Mouse (Mus musculus) cerebellum, adult 9-11 months (tissue): ENCODE data around the gene Mroh7.
"Not testable (repeated sequence)": the region's sequence is repeated elsewhere in the genome, so short reads cannot be mapped to it uniquely, and the experiment has no call there.

ENCODE experiments used
- DNase-seq: peaks from one replicate; pipeline ENCODE4 v3.0.0; 2022

Mroh7 gene

DNA sequence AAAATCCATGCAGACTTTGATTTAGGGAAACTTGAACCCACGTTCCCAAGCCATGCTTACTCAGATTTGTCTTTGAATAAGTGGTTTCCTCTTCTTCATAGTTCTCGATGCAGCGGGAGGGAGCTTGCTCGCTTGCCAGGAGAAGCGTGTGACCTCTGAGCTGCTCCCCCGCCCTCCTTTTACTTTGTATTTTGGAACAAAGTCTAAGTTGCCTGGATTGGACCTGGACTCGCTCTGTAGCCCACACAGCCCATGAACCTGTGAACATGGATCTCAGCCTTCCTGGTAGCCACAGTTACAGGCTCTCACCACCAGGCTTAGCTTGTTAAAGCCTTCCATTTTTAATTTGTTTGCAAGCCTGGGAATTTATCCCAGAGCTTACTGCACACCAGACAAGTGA is at the start of gene Mroh7:
Mroh7 (minus strand) TSS at position 112 of the 400 bp plus-strand sequence.
- no peak for DNase-seq

DNA sequence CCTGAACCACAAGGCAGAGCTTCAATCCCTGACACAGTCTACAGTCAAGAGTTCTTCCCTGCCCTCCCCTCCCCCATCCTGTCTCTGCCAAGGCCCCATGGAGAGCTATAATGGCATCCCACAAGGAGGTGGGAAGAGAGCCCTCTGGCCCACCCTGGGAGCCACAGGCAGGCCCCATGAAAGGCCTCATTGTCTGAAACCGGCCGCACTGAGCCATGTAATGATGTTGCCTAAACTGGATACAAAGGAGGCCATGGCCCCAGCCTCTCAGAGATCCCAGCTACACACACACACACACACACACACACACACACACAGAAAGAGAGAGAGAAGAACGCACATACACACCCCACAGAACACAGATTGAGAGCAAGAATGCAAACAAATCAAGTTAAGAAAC is 49.3 kb upstream of the Mroh7 start:
- peak; percentile 35 for DNase-seq

GRCm38 (mm10) chr4:106778116-106778788 is 47.5 kb upstream of the Mroh7 start:
- peak; percentile 93 for DNase-seq

DNA sequence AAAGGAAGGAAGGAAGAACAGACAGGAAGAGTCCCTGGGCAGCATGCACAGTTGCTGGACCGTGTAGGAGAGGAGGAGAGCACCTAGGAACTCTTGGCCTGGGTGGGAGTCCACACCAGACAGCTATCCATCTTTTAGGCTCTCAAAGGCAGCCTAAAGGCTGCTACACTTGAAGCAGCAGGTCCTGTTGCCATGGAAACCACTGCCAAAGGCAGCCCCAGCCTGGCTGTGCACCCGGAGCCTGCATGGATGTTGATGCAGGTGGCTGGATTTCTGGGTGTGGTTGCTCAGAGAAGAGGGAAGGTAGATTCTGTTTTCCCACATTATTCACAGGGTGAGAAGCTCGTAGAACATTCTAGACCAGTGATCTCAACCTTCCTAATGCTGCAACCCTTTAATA is 46.3 kb upstream of the Mroh7 start:
- peak; percentile 35 for DNase-seq

- not testable (repeated sequence) for DNase-seq
Measured at GRCm38 (mm10) chr4:106775767-106776166, 45.0 kb upstream of the Mroh7 start.

DNA sequence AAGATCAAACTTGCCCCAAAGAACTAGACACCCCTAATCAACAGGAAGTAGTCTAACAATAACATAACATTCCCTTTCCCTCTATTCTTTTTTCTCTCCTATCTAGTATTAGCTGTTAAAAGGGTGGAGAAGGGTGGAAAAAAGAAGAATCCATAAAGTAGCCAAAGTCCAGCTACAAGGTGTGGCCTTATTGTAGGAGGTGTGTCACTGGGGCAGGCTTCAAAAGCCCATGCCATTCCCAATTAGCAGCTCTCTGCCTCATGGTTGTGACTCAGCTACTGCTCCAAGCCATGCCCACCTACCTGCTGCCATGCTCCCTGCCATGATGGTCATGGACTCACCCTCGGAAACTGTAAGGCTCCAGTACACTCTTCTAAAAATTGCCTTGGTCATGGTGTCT is 41.8 kb upstream of the Mroh7 start:
- DNase-seq: no peak

DNA sequence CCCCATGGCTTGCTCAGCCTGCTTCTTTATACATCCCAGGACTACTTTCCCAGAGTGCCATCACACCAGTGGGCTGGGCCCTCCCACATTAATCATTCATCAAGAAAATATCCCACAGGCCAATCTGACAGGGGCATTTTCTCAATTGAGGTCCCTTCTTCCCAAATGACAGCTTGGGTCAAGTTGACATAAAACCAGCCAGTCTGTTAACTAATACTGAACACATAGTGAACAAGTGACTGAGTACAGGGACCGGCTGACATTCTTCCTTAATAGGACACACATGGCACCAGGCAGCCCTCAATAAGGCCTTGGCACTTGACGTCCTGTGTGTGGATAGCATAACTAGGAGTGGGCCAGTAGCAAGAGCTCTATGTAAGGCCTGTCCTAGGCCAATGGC is 38.6 kb upstream of the Mroh7 start:
- DNase-seq: no peak

GRCm38 (mm10) chr4:106764166-106764565 is 33.4 kb upstream of the Mroh7 start:
- no peak for DNase-seq

- DNase-seq: no peak
Measured at GRCm38 (mm10) chr4:106751726-106752125, 21.0 kb upstream of the Mroh7 start.

GRCm38 (mm10) chr4:106749699-106750098 is 19.0 kb upstream of the Mroh7 start:
- DNase-seq: peak; percentile 74

GRCm38 (mm10) chr4:106747001-106747580 is 16.4 kb upstream of the Mroh7 start:
- no peak for DNase-seq

GRCm38 (mm10) chr4:106745862-106746261 is 15.1 kb upstream of the Mroh7 start:
- DNase-seq: peak; percentile 10

GRCm38 (mm10) chr4:106737904-106738303 is 7.2 kb upstream of the Mroh7 start:
- no peak for DNase-seq

- DNase-seq: not testable (repeated sequence)
Measured at GRCm38 (mm10) chr4:106736884-106737283, 6.2 kb upstream of the Mroh7 start.

- DNase-seq: no peak
Measured at GRCm38 (mm10) chr4:106733636-106734035, 2.9 kb upstream of the Mroh7 start, which contains the start of gene Fam151a. Fam151a (plus strand) TSS chr4:106733889.

- DNase-seq: peak; percentile 49
Measured at GRCm38 (mm10) chr4:106720631-106721030, 10.1 kb downstream of the Mroh7 start.

DNA sequence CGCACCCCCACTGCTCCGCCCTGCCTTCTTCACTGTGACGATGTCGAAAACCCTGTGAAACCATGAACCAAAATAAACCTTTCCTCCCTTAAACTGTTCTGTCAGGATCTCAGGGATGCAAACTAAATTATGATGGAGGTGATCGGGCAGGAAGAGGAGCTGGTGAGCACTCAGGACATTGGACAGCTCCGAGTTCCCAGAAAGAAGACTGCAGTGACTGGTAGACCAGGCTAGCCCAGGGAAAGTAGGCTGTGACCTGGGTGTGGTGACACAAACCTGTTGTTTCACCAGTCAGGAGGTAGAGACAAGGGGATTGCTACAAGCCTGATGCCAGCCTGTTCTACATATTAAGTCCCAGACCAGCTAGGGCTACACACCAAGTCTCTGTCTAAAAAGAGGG is 17.1 kb downstream of the Mroh7 start:
- no peak for DNase-seq

- DNase-seq: peak; percentile 71
Measured at GRCm38 (mm10) chr4:106708408-106708807, 22.3 kb downstream of the Mroh7 start.

- DNase-seq: no peak
Measured at GRCm38 (mm10) chr4:106707957-106708356, 22.8 kb downstream of the Mroh7 start.

DNA sequence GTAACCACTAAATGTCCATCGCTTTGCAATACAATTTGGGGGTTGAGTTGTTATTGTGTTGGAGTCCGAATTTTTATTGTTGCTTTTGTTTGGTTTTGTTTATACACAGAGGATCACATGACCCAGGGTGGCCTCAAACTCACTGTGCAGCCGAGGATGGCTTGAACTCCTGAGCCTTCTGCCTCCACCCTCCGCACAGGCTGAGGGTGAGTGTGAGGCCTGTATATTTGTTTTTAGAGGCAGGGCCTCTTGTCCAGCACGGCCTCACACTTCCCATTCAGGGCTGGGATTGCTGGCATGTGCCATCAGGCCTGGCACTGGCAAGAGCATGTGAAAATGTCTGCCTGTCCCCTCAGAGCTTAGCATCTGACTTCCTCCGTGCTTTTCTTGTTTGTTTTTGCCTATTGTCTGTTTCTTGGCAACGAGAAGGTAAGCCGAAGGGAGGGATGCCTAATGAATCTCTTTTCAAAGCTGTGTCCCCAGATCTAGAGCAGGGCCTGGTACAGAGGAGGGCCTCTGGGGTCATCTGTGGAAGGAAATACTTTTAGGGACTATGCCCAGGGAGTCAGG is 25.5 kb downstream of the Mroh7 start:
- no peak for DNase-seq

DNA sequence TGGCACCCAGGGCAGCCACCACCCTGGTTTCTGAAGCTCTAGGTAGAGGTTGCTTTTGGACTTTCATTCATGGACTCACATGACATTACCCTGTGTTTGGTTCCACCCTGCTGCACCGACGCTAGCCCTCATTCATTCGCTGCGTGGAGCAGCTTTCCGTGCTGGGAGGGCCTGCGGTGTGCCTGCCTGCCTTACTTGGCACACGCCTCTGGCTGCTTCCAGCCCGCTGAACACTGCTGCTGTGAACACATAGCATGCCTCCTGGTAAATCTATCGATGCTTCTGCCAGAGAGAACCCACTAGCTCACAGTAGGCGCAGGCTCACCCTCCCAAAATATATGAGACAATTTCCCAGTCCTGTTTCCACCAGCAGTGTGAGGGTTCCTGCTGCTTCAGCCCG is 26.3 kb downstream of the Mroh7 start:
- peak; percentile 39 for DNase-seq

DNA sequence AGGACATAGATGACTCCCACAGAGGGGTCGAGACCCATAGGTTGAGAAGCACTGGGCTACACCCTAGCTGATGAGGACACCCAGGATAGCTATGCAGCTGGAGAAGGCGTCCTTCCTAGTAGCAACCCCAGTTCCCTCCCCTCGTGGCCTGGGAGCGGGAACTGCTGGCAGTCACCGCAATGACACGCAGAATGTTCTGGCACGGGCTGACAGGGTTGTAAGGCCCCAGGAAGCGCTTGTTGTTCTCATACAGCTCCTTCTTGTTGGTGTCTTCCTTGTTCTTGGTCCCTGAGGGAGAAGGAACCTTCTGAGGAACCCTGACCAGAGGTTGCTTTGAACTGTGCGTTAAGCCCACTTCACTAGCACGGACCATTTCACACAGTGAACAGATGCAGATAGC is 26.8 kb downstream of the Mroh7 start:
- DNase-seq: no peak

DNA sequence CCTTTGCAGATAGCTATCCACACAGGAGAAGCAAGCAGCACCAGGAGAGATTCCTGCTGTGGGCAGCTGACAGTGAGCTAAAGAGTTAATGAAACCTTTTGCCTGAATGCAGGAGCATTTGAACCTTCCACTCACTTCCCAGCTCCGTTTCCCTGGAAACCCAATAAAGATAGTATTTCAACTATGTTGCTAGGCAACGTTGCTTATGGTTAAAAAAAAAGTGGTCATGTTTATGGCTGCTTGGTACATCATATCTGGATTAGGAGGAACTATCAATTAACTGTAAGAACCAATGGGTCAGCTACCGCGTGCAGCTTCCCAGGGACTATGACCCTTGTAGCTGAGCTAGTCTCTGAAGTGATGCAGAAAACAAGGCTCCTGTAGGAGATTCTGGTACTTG is 29.9 kb downstream of the Mroh7 start:
- no peak for DNase-seq

- DNase-seq: no peak
Measured at GRCm38 (mm10) chr4:106699989-106700388, 30.7 kb downstream of the Mroh7 start.
